Mouse (Mus musculus) lung, embryonic 14.5 days (tissue): ENCODE results near the gene Fam162b. TPM values are rescaled to one million over a fixed set of nuclear protein-coding genes. Genes with fewer than 3 reads are reported as not detected.
A peak's percentile ranks its signal among the peaks of the same experiment; 100 is the strongest.

Experiments
- ATAC-seq: fragments of 200-750 bp; cut with Nextera tagmentation; 2 replicates; pipeline ENCODE4 v1.8.0; 2017; ENCODE audit warnings: mild to moderate bottlenecking, moderate TSS enrichment, moderate library complexity; ENCODE audit not compliant: insufficient read depth
- DNase-seq: peaks from one replicate; pipeline ENCODE4 v3.0.0-alpha.2; 2015
- H3K27ac ChIP-seq: fragments of 300-500 bp; sonication (generic); 2 replicates; pipeline ENCODE4 v1.5.1; 2014; ENCODE audit warnings: low read depth, mild to moderate bottlenecking, moderate library complexity
- H3K27me3 ChIP-seq: fragments of 300-500 bp; sonication (generic); 2 replicates; pipeline ENCODE4 v1.6.1; 2014; ENCODE audit warnings: low read length, control low read depth; ENCODE audit not compliant: insufficient read depth
- H3K36me3 ChIP-seq: fragments of 300-500 bp; sonication (generic); 2 replicates; pipeline ENCODE4 v1.6.1; 2014; ENCODE audit warnings: control low read depth; ENCODE audit not compliant: insufficient read depth
- H3K4me1 ChIP-seq: fragments of 300-500 bp; sonication (generic); 2 replicates; pipeline ENCODE4 v1.6.1; 2014; ENCODE audit warnings: antibody characterized with exemption, control low read depth; ENCODE audit not compliant: insufficient read depth
- H3K4me2 ChIP-seq: fragments of 300-500 bp; sonication (generic); 2 replicates; pipeline ENCODE4 v1.6.1; 2014; ENCODE audit warnings: mild to moderate bottlenecking
- H3K4me3 ChIP-seq: fragments of 300-500 bp; sonication (generic); 2 replicates; pipeline ENCODE4 v1.5.1; 2014; ENCODE audit warnings: low read depth, low read length
- H3K9ac ChIP-seq: fragments of 300-500 bp; sonication (generic); 2 replicates; pipeline ENCODE4 v1.6.1; 2014
- H3K9me3 ChIP-seq: fragments of 300-500 bp; sonication (generic); 2 replicates; pipeline ENCODE4 v1.6.1; 2016; ENCODE audit warnings: low read depth, low read length, control low read depth
- CTCF ChIP-seq: IDR thresholded peaks from 2 replicates; pipeline ENCODE4 v1.5.1; 2016; ENCODE audit warnings: antibody characterized with exemption, low read depth
- WGBS: fragments of 180-500 bp; shearing (Covaris S2); extraction: QIAGEN DNeasy Blood & Tissue Kit; methylation state at CpG from one replicate; pipeline ENCODE4 v1.1.7; 2014; 5-methylcytosine and 5-hydroxymethylcytosine counted together
- polyA plus RNA-seq: library from polyadenylated mRNA; unstranded; fragments of >200 nt; fragmentation: Nextera tagmentation; extraction: Ambion mirVana; gene quantifications from 2 replicates; pipeline ENCODE4 v1.2.1, GENCODE M21; 2014

Fam162b gene
- polyA plus RNA-seq, 1 experiment from 2014 or later, result 61.7 TPM

DNA sequence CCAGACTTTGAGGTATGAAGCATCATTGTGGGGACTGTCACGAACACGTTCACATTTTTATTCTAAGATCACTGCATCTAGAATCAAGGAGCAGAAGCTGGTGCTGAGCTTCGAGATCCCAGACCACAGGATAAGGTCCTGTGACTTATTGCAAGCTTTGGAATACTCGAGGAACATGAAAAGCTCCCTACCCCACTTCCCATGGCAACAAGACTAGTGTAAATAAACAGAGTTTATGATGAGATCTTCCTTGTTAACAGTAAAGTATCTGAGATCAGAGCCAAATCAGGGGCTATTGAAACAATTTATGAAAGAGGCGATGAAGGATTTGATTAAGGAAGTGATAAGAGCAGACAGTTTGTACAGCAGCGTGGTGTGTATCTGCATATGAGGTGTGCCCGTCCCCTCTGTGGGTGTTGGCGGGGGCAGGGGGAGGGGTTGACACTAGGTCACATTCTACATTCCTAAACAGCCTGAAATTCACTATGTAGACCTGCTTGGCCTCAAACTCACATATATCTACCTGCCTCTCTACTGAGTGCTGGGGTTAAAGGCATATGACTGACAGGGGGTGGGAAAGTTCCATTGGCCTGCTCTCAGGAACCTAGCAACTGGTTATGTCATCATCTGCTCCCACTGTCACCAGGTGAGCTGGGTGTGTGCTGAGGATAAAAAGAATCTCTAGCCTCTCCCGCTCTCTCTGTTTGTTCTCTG is 21.8 kb upstream of the Fam162b start:
- 0 out of 2 replicates have a peak, but pooled peaks cover 3% of the 10 kb centered on the region for H3K4me1 ChIP-seq
- no peak overlapping the region for H3K27ac ChIP-seq
- peak; percentile 75 for ATAC-seq
- H3K9me3 ChIP-seq, result no peaks in the 10 kb centered on the region
- no peaks in the 10 kb centered on the region for H3K27me3 ChIP-seq
- peak; percentile 35 for DNase-seq
- H3K4me3 ChIP-seq, result no peak overlapping the region
- WGBS, result 26% methylated on average over 9 of the region's 9 CpGs
- no peak overlapping the region for H3K9ac ChIP-seq
- H3K4me2 ChIP-seq, result no peak overlapping the region
- no peaks in the 10 kb centered on the region for H3K36me3 ChIP-seq
- TF ChIP-seq CTCF, result no peak

- DNase-seq (no peak), ATAC-seq (no peak)
- Histone ChIP-seq H3K4me2 (no peak overlapping the region), H3K9ac (no peak overlapping the region), H3K4me3 (no peak overlapping the region), H3K4me1 (0 out of 2 replicates have a peak, but pooled peaks cover 3% of the 10 kb centered on the region), H3K27me3 (no peaks in the 10 kb centered on the region), H3K36me3 (no peaks in the 10 kb centered on the region), H3K9me3 (no peaks in the 10 kb centered on the region), H3K27ac (no peak overlapping the region)
- WGBS, result 32% methylated on average over 4 of the region's 4 CpGs
- TF ChIP-seq CTCF, result no peak
These were observed 19.6 kb upstream of the Fam162b start for GRCm38 (mm10) chr10:51609741-51610425.

- no peak for TF ChIP-seq CTCF
- ATAC-seq (no peak), DNase-seq (no peak)
- H3K27me3 ChIP-seq, result no peaks in the 10 kb centered on the region
- no peaks in the 10 kb centered on the region for H3K36me3 ChIP-seq
- H3K9me3 ChIP-seq, result no peaks in the 10 kb centered on the region
- no peak overlapping the region for H3K27ac ChIP-seq
- WGBS, result 70% methylated on average over 9 of the region's 9 CpGs
- no peak overlapping the region for H3K9ac ChIP-seq
- H3K4me2 ChIP-seq, result no peak overlapping the region
- H3K4me1 ChIP-seq, result no peaks in the 10 kb centered on the region
- no peak overlapping the region for H3K4me3 ChIP-seq
These were observed 6.8 kb upstream of the Fam162b start for GRCm38 (mm10) chr10:51596928-51597635.

DNA sequence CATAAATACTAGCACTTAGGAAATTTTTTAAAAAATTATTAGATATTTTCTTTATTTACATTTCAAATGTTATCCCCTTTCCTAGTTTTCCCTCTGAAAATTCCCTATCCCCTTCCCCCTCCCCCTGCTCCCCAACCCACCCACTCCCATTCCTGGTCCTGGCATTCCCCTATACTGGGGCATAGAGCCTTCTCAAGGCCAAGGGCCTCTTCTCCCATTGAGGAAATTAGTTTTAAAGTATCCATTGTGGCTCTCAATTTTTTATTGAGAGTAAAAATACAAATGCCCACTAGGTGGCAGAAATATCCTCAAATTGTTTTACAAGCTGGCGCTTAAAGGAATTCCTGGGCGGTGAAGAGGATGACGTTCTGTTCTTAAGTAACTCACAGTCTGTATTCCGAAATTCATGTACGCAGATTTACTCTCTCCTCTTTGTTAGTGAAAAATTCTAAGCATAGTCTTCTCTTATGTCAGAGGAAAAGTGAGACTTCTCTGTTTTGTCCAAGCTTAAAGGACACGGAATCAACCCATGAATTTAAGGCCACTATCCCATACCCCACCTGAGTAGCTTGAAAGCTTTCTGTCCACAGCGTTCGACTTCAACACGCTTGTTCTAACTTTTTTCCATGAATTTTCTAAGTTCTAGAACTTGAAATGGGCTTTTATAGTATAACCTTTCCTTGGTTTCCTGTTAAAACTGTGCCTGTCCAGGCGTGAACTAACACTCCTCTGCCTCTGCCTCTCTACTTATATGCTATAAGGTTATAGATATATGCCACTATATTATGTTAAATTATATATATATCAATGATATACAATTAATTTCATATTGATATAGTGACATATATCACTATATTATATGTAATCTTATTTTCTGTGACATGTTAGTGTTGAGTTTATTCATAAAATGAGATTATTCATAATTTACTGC is 4.9 kb upstream of the Fam162b start:
- peak overlapping the region; percentile 42 for H3K4me2 ChIP-seq
- peak; percentile 96 for DNase-seq

DNA sequence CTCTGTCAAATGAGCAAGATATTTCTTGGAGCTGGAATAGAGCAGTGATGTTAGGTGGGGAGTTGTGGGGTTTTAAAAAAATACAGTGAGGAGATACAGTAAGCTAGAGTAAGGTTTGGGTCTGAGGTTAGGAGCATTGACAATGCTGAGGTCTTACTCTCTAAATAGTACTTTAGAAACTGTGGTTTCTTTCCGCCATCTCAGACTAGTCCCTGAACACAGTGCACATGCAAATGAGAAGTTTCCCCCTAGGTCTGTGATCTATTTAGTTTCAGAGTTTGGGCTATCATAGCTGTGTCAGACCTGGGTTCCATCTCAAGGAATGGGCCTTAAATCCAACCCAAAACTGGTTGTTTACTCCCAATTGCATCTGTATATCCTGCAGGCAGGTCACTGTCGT is 1.3 kb upstream of the Fam162b start:
- 75% methylated on average over 2 of the region's 2 CpGs for WGBS
- no peak for ATAC-seq

More for the DNA sequence above, 4.9 kb upstream of the Fam162b start:
- Histone ChIP-seq H3K4me3 (no peak overlapping the region), H3K9me3 (no peaks in the 10 kb centered on the region), H3K9ac (no peak overlapping the region), H3K27me3 (no peaks in the 10 kb centered on the region), H3K36me3 (no peaks in the 10 kb centered on the region), H3K27ac (no peak overlapping the region), H3K4me1 (no peaks in the 10 kb centered on the region)
- peak; percentile 57; the same call in 1 of the 2 replicates for ATAC-seq
- TF ChIP-seq CTCF, result peak; percentile 58
- WGBS, result 32% methylated on average over 10 of the region's 10 CpGs

DNA sequence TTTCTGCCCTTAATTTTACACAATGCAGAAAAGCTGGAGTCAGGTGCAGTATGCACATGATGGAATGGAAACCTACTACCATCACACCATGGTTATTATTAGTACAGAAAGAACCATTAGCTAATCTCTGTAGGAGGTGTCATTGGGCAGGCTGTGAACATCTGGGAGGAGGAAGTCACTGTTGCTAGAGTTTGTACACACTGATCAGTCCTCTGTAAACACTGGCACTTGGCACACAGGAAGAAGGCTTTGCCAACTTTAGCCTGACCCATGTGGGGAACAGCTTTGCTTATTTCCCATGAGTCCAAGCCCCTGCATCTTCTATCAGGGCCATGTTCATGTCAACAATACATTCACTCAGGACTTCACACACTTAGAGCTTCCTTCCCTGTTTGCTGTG is 5.4 kb downstream of the Fam162b start:
- peak; percentile 41 for DNase-seq
- H3K9me3 ChIP-seq, result no peaks in the 10 kb centered on the region
- H3K9ac ChIP-seq, result no peak overlapping the region
- ATAC-seq, result peak; percentile 73
- no peak overlapping the region for H3K27ac ChIP-seq
- H3K27me3 ChIP-seq, result no peaks in the 10 kb centered on the region
- TF ChIP-seq CTCF, result no peak
- no peak overlapping the region for H3K4me3 ChIP-seq
- H3K4me1 ChIP-seq, result no peaks in the 10 kb centered on the region
- no peak overlapping the region for H3K4me2 ChIP-seq
- H3K36me3 ChIP-seq, result no peaks in the 10 kb centered on the region

More for the DNA sequence above, 1.3 kb upstream of the Fam162b start:
- Histone ChIP-seq H3K36me3 (no peaks in the 10 kb centered on the region), H3K27ac (no peak overlapping the region), H3K27me3 (no peaks in the 10 kb centered on the region), H3K4me3 (no peak overlapping the region), H3K4me2 (no peak overlapping the region), H3K9me3 (no peaks in the 10 kb centered on the region), H3K4me1 (no peaks in the 10 kb centered on the region), H3K9ac (no peak overlapping the region)
- no peak for TF ChIP-seq CTCF
- DNase-seq, result no peak
